Mouse (Mus musculus) heart, embryonic 16.5 days (tissue): ENCODE measurements around the gene Cfap221. TPM values are rescaled to one million over a fixed set of nuclear protein-coding genes. Genes with fewer than 3 reads are reported as not detected.

ENCODE experiments used
- ATAC-seq: fragments of 200-750 bp; cut with Nextera tagmentation; replicated peaks from 2 replicates; pipeline ENCODE4 v1.8.0; 2017; ENCODE audit warnings: moderate number of reproducible peaks; ENCODE audit not compliant: insufficient read depth, low FRiP score; ENCODE audit errors: extremely low read depth
- H3K27ac ChIP-seq: fragments of 300-500 bp; sonication (generic); 2 replicates; pipeline ENCODE4 v1.5.1; 2014; ENCODE audit warnings: mild to moderate bottlenecking, low read length, control low read depth, moderate library complexity
- H3K27me3 ChIP-seq: fragments of 300-500 bp; sonication (generic); 2 replicates; pipeline ENCODE4 v1.6.1; 2014; ENCODE audit warnings: low read length, mixed read lengths; ENCODE audit not compliant: control insufficient read depth, insufficient read depth
- H3K36me3 ChIP-seq: fragments of 300-500 bp; sonication (generic); 2 replicates; pipeline ENCODE4 v1.6.1; 2014; ENCODE audit not compliant: control insufficient read depth, insufficient read depth
- H3K4me1 ChIP-seq: fragments of 300-500 bp; sonication (generic); 2 replicates; pipeline ENCODE4 v1.6.1; 2014; ENCODE audit warnings: low read length, mixed read lengths; ENCODE audit not compliant: control insufficient read depth, insufficient read depth
- H3K4me2 ChIP-seq: fragments of 300-500 bp; sonication (generic); 2 replicates; pipeline ENCODE4 v1.6.1; 2014; ENCODE audit warnings: low read depth, mild to moderate bottlenecking, control low read depth, low read length
- H3K4me3 ChIP-seq: fragments of 300-500 bp; sonication (generic); 2 replicates; pipeline ENCODE4 v1.5.1; 2014; ENCODE audit warnings: mild to moderate bottlenecking, control low read depth, low read length
- H3K9ac ChIP-seq: fragments of 300-500 bp; sonication (generic); 2 replicates; pipeline ENCODE4 v1.6.1; 2014; ENCODE audit warnings: low read length, control low read depth
- H3K9me3 ChIP-seq: fragments of 300-500 bp; sonication (generic); replicated peaks from 2 replicates; pipeline ENCODE4 v1.6.1; 2016; ENCODE audit warnings: low read length; ENCODE audit not compliant: control insufficient read depth
- WGBS: fragments of 180-500 bp; shearing (Covaris S2); extraction: QIAGEN DNeasy Blood & Tissue Kit; methylation state at CpG from one replicate; pipeline ENCODE4 v1.1.7; 2014; 5-methylcytosine and 5-hydroxymethylcytosine counted together
- polyA plus RNA-seq: library from polyadenylated mRNA; unstranded; fragments of >200 nt; fragmentation: Nextera tagmentation; extraction: Ambion mirVana; gene quantifications from 2 replicates; pipeline ENCODE4 v1.2.1, GENCODE M21; 2015

Gene Cfap221
- polyA plus RNA-seq, 1 experiment from 2014 or later = 0.16 TPM

DNA sequence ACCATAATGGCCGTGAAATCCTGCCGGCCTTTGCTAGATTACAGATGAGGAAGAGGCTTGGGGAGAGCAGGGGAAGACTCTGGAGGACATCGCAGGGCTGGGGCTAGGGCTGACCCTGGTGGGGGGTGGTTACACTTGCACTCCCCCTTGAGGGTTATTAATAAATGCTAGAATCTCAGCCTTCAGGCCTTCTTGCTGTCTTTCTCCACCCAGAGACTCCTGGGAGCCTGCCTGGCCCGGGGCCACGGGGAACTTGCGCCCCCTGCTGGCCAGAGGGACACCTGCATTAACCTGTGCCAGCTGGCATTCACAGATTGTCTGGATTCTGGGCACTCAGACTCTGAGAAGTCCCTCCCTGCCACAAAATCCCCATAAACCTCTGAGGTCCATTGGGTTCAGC is 102.1 kb downstream of the Cfap221 start:
- H3K4me2 ChIP-seq = no peak overlapping the region
- peak; percentile 56; the same call in 1 of the 2 replicates for ATAC-seq
- no peaks in the 10 kb centered on the region for H3K9me3 ChIP-seq
- no peak overlapping the region for H3K27ac ChIP-seq
- H3K4me3 ChIP-seq = no peak overlapping the region
- WGBS = 38% methylated on average over 6 of the region's 6 CpGs
- H3K4me1 ChIP-seq = no peaks in the 10 kb centered on the region
- no peaks in the 10 kb centered on the region for H3K27me3 ChIP-seq
- H3K36me3 ChIP-seq = no peaks in the 10 kb centered on the region
- H3K9ac ChIP-seq = no peak overlapping the region

DNA sequence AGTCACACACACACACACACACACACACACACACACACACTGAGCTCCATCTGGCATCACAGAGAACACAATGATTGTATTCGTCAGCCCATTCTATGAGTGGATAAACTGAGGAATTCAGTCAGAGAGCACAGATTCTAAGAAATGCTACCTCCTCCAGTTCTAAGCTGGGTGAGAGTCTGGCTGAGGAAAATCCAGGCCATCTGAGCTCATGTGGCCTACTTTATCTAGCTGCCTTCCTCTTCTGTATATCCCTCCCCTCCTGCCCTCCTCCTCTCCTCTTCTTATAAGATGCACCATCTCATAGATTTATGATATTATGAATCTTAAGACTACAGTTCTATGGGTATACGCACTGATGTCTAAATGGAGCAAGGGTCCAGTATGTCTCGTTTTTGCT is 103.4 kb downstream of the Cfap221 start:
- Histone ChIP-seq H3K9ac (no peak overlapping the region), H3K4me3 (no peak overlapping the region), H3K4me2 (no peak overlapping the region), H3K4me1 (no peaks in the 10 kb centered on the region), H3K27ac (no peak overlapping the region), H3K27me3 (no peaks in the 10 kb centered on the region), H3K9me3 (no peaks in the 10 kb centered on the region), H3K36me3 (no peaks in the 10 kb centered on the region)
- WGBS = 87% methylated on average over 3 of the region's 3 CpGs
- no peak for ATAC-seq

DNA sequence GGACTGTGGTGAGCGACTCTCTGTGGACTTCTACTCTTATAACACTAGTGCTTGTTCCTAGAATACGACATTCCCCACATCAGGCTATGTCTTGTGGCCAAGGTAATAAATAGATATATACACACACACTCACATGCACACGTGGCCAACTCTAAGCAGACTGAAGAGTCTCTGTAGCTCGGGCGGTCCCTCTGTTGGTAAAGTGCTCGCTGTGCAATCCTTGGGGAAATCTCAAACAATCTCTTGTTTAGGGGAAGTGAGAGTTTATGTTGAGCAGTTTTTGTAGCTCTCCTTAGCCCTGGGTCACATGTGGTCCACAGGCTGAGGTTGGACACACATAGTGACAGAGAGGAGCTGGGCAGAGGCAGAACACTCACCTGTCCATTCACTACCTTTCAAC is 104.1 kb downstream of the Cfap221 start:
- Histone ChIP-seq H3K4me1 (no peaks in the 10 kb centered on the region), H3K4me2 (no peak overlapping the region), H3K9ac (no peak overlapping the region), H3K4me3 (no peak overlapping the region), H3K36me3 (no peaks in the 10 kb centered on the region), H3K27ac (no peak overlapping the region), H3K27me3 (no peaks in the 10 kb centered on the region), H3K9me3 (no peaks in the 10 kb centered on the region)
- no peak for ATAC-seq
- 66% methylated on average over 6 of the region's 6 CpGs for WGBS

DNA sequence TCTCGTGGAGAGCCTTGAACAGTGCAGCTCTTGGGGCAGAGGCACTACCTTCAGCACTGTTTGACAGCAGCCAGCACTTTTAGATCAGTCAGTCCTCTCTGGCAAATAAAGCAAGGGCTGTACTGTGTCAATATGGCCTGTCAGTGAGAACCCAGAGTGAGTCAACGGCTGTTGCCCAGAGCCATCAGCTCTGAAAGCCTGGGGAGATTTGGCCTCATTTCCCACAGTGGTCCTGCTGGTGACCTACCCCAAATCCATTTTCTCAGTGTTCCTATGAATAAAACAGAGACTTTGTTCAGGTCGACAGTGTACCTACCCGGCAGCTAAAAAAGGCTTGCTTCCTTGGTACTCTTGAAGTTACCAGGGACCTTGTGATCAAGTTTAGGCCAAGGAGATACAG is 105.2 kb downstream of the Cfap221 start:
- no peak for ATAC-seq
- no peaks in the 10 kb centered on the region for H3K36me3 ChIP-seq
- WGBS = 71% methylated on average over 4 of the region's 4 CpGs
- no peak overlapping the region for H3K4me2 ChIP-seq
- H3K4me3 ChIP-seq = no peak overlapping the region
- H3K27me3 ChIP-seq = no peaks in the 10 kb centered on the region
- H3K9me3 ChIP-seq = no peaks in the 10 kb centered on the region
- H3K9ac ChIP-seq = no peak overlapping the region
- H3K4me1 ChIP-seq = no peaks in the 10 kb centered on the region
- H3K27ac ChIP-seq = no peak overlapping the region

DNA sequence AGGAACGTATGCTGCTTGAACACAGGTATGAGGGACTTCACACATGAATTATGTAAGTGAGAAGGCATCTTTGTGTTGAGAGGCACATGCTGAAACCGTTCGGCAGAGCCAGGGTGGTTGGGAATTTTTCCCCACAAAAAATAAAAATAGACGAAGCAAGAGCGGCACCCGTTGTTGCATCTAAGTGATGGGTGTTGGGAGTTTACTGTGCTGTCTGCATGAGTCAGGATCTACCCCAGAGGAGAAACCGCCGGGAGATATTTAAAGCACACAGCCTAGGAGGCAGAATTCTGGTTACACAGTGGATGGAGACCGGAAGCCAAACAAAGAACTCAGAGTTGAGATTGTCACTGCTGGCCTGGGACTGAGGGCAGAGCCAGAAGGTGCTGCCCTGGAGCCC is 105.9 kb downstream of the Cfap221 start:
- no peak overlapping the region for H3K4me3 ChIP-seq
- 64% methylated on average over 9 of the region's 9 CpGs for WGBS
- no peak overlapping the region for H3K4me2 ChIP-seq
- no peak overlapping the region for H3K27ac ChIP-seq
- H3K27me3 ChIP-seq = no peaks in the 10 kb centered on the region
- no peaks in the 10 kb centered on the region for H3K9me3 ChIP-seq
- no peak overlapping the region for H3K9ac ChIP-seq
- no peak for ATAC-seq
- H3K36me3 ChIP-seq = no peaks in the 10 kb centered on the region
- peaks cover 4% of the 10 kb centered on the region; the same call in 1 of the 2 replicates for H3K4me1 ChIP-seq

DNA sequence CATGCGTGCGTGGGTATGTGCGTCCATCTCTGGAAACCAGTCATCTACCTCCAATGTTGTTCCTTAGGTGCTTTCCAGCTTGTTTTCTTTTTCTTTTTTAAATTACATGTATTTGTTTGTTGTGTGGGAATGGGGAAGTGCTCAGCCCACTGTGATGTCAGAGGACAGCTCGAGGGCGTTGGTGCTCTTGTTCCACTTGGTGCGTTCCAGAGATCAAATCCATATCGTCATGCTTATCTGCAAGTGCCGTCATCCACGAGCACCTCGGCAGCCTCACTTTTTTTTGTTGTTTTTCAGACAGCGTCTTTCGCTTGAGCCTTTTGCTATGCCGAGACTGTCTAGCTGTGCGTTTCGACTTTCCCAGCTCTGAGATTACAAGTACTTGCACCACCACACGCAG is 107.7 kb downstream of the Cfap221 start:
- Histone ChIP-seq H3K27me3 (no peaks in the 10 kb centered on the region), H3K4me3 (no peak overlapping the region), H3K9me3 (no peaks in the 10 kb centered on the region), H3K27ac (no peak overlapping the region), H3K4me2 (peak overlapping the region; percentile 24; the same call in 1 of the 2 replicates), H3K36me3 (no peaks in the 10 kb centered on the region), H3K4me1 (peaks cover 4% of the 10 kb centered on the region; the same call in 1 of the 2 replicates), H3K9ac (no peak overlapping the region)
- no peak for ATAC-seq
- 58% methylated on average over 16 of the region's 16 CpGs for WGBS

DNA sequence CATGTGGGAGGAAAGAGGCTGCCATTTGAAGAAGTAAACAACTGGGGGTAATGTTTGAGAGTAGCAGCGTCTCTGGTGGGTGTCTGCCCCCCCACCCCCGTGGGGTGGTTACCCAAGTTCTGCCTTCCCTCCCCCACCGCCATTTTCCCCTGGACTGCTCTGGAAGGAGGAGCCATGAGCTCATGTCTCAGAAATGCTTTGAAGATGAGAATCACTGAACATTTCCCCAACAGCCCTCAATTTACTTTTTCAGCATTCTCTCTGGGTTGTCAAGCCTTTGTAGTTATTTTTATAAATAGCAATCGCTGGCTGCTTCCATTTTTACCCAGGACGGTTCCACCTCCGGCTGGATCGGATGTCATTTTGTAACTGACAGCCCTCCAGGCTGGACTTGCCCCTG is 110.7 kb downstream of the Cfap221 start:
- Histone ChIP-seq H3K9ac (no peak overlapping the region), H3K27ac (no peak overlapping the region), H3K4me3 (no peak overlapping the region), H3K36me3 (no peaks in the 10 kb centered on the region), H3K9me3 (no peaks in the 10 kb centered on the region), H3K4me2 (0 out of 2 replicates have a peak overlapping the region, but pooled peaks have one; percentile 15), H3K4me1 (peaks cover 4% of the 10 kb centered on the region; the same call in 1 of the 2 replicates), H3K27me3 (no peaks in the 10 kb centered on the region)
- 36% methylated on average over 7 of the region's 7 CpGs for WGBS
- no peak for ATAC-seq

DNA sequence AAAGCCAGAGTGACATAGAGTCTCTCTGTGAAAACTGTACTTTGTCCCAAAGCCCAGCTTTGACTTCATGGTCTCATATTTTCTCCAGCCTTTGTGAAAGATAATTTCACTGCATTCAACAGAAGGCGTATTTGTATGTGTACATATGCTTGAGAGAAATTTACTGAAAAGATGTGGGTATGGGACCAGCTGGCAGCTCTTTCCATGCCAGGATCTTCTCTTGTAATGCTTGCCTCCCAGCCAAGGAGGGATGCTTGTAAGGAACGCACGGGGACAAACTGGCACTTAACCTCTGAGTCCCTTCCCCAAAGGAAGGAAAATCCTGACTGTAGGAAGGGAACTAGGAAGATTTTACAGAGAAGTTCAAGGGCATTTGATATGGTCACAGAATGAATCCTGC is 112.8 kb downstream of the Cfap221 start:
- no peak for ATAC-seq
- no peaks in the 10 kb centered on the region for H3K9me3 ChIP-seq
- no peak overlapping the region for H3K4me3 ChIP-seq
- H3K27ac ChIP-seq = no peak overlapping the region
- no peaks in the 10 kb centered on the region for H3K36me3 ChIP-seq
- peaks cover 4% of the 10 kb centered on the region; the same call in 1 of the 2 replicates for H3K4me1 ChIP-seq
- H3K9ac ChIP-seq = no peak overlapping the region
- H3K27me3 ChIP-seq = no peaks in the 10 kb centered on the region
- H3K4me2 ChIP-seq = no peak overlapping the region
- 81% methylated on average over 3 of the region's 3 CpGs for WGBS

DNA sequence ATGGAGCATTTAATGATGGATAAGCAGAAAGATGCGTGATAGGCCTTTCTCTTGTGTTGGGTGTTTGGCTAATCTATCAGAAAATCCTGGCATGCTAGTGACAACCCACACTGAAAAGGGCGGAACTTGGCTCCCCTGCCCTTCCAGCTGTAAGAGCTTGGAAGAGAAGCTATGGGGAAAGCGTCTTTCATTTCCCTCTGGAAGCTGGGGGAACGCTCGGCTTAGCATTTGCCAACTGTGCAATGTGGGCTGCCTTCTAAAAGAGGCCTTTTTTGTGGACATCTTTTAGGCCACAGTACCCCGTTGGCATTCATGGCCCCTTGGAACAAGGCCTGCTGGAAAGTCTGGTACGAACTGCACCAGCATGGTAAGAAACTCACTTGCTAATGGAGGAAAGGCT is 118.1 kb downstream of the Cfap221 start:
- Histone ChIP-seq H3K27ac (no peak overlapping the region), H3K36me3 (no peaks in the 10 kb centered on the region), H3K27me3 (no peaks in the 10 kb centered on the region), H3K4me1 (no peaks in the 10 kb centered on the region), H3K4me3 (no peak overlapping the region), H3K9ac (no peak overlapping the region), H3K4me2 (no peak overlapping the region), H3K9me3 (no peaks in the 10 kb centered on the region)
- WGBS = 73% methylated on average over 7 of the region's 7 CpGs
- ATAC-seq = no peak

DNA sequence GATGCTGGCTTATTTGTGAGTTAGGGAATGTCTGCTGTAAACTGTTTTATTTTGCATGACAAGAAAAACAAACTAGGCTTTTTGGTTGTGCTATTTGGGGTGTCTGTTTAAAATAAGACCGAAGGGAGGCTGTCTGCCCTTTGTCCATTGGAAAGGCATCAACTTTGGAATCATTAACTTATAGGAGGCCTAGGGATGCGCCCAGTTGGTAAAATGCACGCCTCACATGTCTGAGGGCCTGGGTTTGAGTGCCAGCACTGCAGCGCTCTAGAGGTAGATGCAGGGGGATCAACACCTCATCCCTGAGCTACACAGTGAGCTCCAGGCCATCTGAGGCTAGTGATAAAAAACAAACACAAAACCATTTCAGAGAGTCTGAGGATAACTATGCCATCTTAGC is 119.6 kb downstream of the Cfap221 start:
- H3K27me3 ChIP-seq = no peaks in the 10 kb centered on the region
- ATAC-seq = no peak
- no peaks in the 10 kb centered on the region for H3K4me1 ChIP-seq
- 91% methylated on average over 4 of the region's 4 CpGs for WGBS
- no peaks in the 10 kb centered on the region for H3K36me3 ChIP-seq
- no peaks in the 10 kb centered on the region for H3K9me3 ChIP-seq
- H3K4me3 ChIP-seq = no peak overlapping the region
- no peak overlapping the region for H3K27ac ChIP-seq
- no peak overlapping the region for H3K4me2 ChIP-seq
- H3K9ac ChIP-seq = no peak overlapping the region
